Mouse (Mus musculus) left cerebral cortex, adult 9 months (tissue): ENCODE data around the gene Cog6.
A peak's percentile ranks its signal among the peaks of the same experiment; 100 is the strongest.
"Not testable (repeated sequence)": the region's sequence is repeated elsewhere in the genome, so short reads cannot be mapped to it uniquely, and the experiment has no call there.

Source experiments
- DNase-seq, 2 experiments: peaks; one replicate each; pipeline ENCODE4 v3.0.0; 2022; ENCODE audit warnings: low spot score in 2 of 2

Cog6 gene

GRCm38 (mm10) chr3:53032432-53032831, 15.4 kb upstream of the Cog6 start:
- no peak for DNase-seq

- DNase-seq = no peak
Measured at GRCm38 (mm10) chr3:53031586-53031985, 14.5 kb upstream of the Cog6 start.

- DNase-seq = peak in 1 of 2 experiments; percentile 75
Measured at GRCm38 (mm10) chr3:53029046-53029445, 12.0 kb upstream of the Cog6 start.

GRCm38 (mm10) chr3:53027333-53027732, 10.3 kb upstream of the Cog6 start:
- no peak for DNase-seq

- DNase-seq = no peak
Measured at GRCm38 (mm10) chr3:53007411-53007810, 9.6 kb downstream of the Cog6 start.

GRCm38 (mm10) chr3:53004406-53005114, 12.5 kb downstream of the Cog6 start:
- peak in 1 of 2 experiments; percentile 48 for DNase-seq

- DNase-seq = no peak
Measured at GRCm38 (mm10) chr3:53002076-53002475, 15.0 kb downstream of the Cog6 start.

- no peak for DNase-seq
Measured at GRCm38 (mm10) chr3:52999996-53000395, 17.0 kb downstream of the Cog6 start.

- no peak for DNase-seq
Measured at GRCm38 (mm10) chr3:52999016-52999744, 17.9 kb downstream of the Cog6 start.

GRCm38 (mm10) chr3:52997381-52997780, 19.7 kb downstream of the Cog6 start:
- no peak for DNase-seq

- no peak for DNase-seq
Measured at GRCm38 (mm10) chr3:52996635-52997034, 20.4 kb downstream of the Cog6 start.

GRCm38 (mm10) chr3:52994666-52995065, 22.4 kb downstream of the Cog6 start:
- DNase-seq = no peak

- DNase-seq = no peak
Measured at GRCm38 (mm10) chr3:52993296-52993695, 23.7 kb downstream of the Cog6 start.

GRCm38 (mm10) chr3:52990041-52990737, 26.8 kb downstream of the Cog6 start:
- DNase-seq = no peak

GRCm38 (mm10) chr3:52985508-52985941, 31.5 kb downstream of the Cog6 start:
- not testable (repeated sequence) for DNase-seq

- peak; percentile 44 to 47 for DNase-seq
Measured at GRCm38 (mm10) chr3:52983772-52984171, 33.3 kb downstream of the Cog6 start.

GRCm38 (mm10) chr3:52982993-52983392, 34.0 kb downstream of the Cog6 start:
- DNase-seq = no peak

GRCm38 (mm10) chr3:52974674-52975556, 42.1 kb downstream of the Cog6 start:
- DNase-seq = peak in 1 of 2 experiments; percentile 68

- DNase-seq = no peak
Measured at GRCm38 (mm10) chr3:52972916-52973315, 44.1 kb downstream of the Cog6 start.

- no peak for DNase-seq
Measured at GRCm38 (mm10) chr3:52967046-52967445, 50.0 kb downstream of the Cog6 start.

- DNase-seq = no peak
Measured at GRCm38 (mm10) chr3:52964206-52964605, 52.8 kb downstream of the Cog6 start.
